Mouse (Mus musculus) ES-Bruce4 (cell line): Measurements from ENCODE around the gene Nr1h4.

Source experiments
- CTCF ChIP-seq: IDR thresholded peaks from one replicate; pipeline ENCODE4 v1.8.1; 2011; ENCODE audit warnings: low read depth, low read length
- POLR2A ChIP-seq: IDR thresholded peaks from one replicate; pipeline ENCODE4 v1.8.1; 2011; ENCODE audit warnings: low read length; ENCODE audit not compliant: insufficient read depth

GRCm38 (mm10) chr10:89562113-89562512 is 28.7 kb upstream of the Nr1h4 start:
- no peak for TF ChIP-seq POLR2A
- TF ChIP-seq CTCF = no peak
